Mouse (Mus musculus): ENCODE measurements around the gene Sorcs3. TPM values are rescaled to one million over a fixed set of nuclear protein-coding genes. Genes with fewer than 3 reads are reported as not detected.

Gene Sorcs3
- polyA plus RNA-seq, 1 experiment from 2014 or later: 0.06 TPM

DNA sequence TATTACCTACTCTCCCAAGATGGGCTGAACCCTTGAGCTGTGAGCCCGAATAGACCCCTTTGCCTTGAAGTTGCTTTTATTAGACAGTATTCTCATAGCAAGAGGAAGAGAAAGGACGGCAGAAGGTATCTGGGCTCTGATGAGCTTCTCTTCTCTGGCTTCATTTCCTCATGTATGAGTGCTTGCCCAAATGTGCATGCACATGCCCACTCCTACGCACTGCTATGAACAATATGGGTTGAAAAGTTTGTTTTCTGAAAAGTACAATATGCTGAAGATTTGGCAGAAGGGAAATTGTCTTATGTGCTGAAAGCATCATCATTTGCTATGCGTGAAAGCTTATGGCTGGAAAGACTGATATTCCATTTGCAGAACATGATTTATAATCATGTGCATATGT, 223.4 kb downstream of the Sorcs3 start:
- Histone ChIP-seq H3K27ac (ENCODE audit: low read depth) (no peak overlapping the region), H3K36me3 (replicated peaks; ENCODE audit: insufficient read depth, low read length) (no peaks in the 10 kb centered on the region), H3K4me2 (ENCODE audit: low read depth, low read length) (no peak overlapping the region), H3K4me1 (ENCODE audit: insufficient read depth) (no peaks in the 10 kb centered on the region), H3K27me3 (ENCODE audit: insufficient read depth, low read length) (no peaks in the 10 kb centered on the region), H3K4me3 (ENCODE audit: low read depth, low read length) (no peak overlapping the region), H3K9ac (replicated peaks) (no peak overlapping the region), H3K9me3 (ENCODE audit: low read length) (no peaks in the 10 kb centered on the region)
- TF ChIP-seq CTCF (IDR thresholded peaks at IDR 0.05; ENCODE audit: low read depth) (no peak), EP300 (IDR thresholded peaks at IDR 0.05; ENCODE audit: low read depth) (no peak)
- DNase-seq: no peak
- ATAC-seq: no peak
- WGBS (ENCODE audit: insufficient replicate concordance): 73% methylated on average over 4 of the region's 4 CpGs

DNA sequence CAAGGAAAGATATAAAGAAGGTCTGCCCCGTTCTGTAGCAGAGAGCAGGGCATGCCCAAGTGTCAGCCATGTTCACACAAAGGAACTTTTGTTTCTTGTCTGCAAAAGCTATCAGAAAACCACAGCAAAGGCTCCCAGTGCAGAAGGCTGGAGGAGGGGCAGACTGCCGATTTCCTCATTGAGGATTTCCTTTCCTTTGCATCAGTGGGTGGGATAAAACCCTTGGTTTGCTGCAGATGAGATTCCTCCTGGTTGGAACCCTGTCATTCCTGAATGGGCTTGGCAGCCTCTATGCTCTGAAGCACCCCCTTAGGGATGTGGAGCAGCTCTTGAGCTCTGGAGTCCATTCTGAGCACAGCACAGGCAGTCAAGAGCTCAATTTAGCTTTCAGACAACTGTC, 223.9 kb downstream of the Sorcs3 start:
- no peaks in the 10 kb centered on the region for H3K36me3 ChIP-seq (replicated peaks; ENCODE audit: insufficient read depth, low read length)
- 28% methylated on average over 2 of the region's 2 CpGs for WGBS (ENCODE audit: insufficient replicate concordance)
- H3K4me1 ChIP-seq (ENCODE audit: insufficient read depth): no peaks in the 10 kb centered on the region
- H3K4me2 ChIP-seq (ENCODE audit: low read depth, low read length): no peak overlapping the region
- H3K9me3 ChIP-seq (ENCODE audit: low read length): no peaks in the 10 kb centered on the region
- no peak overlapping the region for H3K4me3 ChIP-seq (ENCODE audit: low read depth, low read length)
- no peak overlapping the region for H3K27ac ChIP-seq (ENCODE audit: low read depth)
- H3K9ac ChIP-seq (replicated peaks): no peak overlapping the region
- no peak for TF ChIP-seq CTCF (IDR thresholded peaks at IDR 0.05; ENCODE audit: low read depth)
- TF ChIP-seq EP300 (IDR thresholded peaks at IDR 0.05; ENCODE audit: low read depth): no peak
- DNase-seq (no peak), ATAC-seq (no peak)
- H3K27me3 ChIP-seq (ENCODE audit: insufficient read depth, low read length): no peaks in the 10 kb centered on the region

DNA sequence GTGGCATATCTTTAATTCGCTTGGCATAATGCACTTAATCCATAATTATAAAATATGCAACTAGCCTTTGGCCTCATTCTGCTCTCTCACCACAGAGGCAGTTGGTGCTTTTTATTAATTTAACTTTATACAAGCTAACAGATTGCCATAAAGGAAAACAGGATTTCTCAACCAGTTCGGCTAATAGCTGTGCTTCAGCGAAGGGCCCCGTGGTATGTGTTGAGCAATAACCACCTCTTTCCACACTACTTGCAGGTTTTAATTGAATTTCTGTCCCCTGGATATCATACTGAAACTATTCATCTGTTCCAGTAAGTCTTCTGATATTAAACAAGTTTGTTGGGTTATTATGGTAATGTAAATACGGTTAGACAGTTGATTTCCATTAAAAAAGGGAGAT, 224.5 kb downstream of the Sorcs3 start:
- H3K9ac ChIP-seq (replicated peaks): no peak overlapping the region
- WGBS (ENCODE audit: insufficient replicate concordance): 80% methylated on average over 5 of the region's 5 CpGs

DNA sequence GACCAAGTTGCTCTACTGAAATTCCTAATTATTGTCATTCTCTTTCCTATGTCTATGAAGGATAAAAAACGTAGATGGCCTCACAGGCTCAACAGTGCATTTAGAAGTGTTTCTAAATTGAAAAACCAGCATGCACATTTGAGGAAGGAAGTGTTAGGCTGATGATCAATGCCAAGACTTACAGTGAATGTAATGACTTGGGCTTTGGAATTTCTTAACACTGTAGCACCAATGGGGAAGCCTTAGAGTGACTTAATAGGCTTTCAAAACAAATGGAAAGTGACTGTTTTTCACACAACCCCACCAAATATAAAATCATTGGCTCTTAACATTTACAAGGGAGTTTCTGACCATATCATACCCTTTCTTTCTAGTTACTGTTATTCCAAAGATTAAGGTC, 232.6 kb downstream of the Sorcs3 start:
- Histone ChIP-seq H3K4me3 (ENCODE audit: low read depth, low read length) (no peak overlapping the region), H3K4me2 (ENCODE audit: low read depth, low read length) (no peak overlapping the region), H3K4me1 (ENCODE audit: insufficient read depth) (no peaks in the 10 kb centered on the region), H3K27ac (ENCODE audit: low read depth) (no peak overlapping the region), H3K27me3 (ENCODE audit: insufficient read depth, low read length) (no peaks in the 10 kb centered on the region), H3K36me3 (replicated peaks; ENCODE audit: insufficient read depth, low read length) (no peaks in the 10 kb centered on the region), H3K9ac (replicated peaks) (no peak overlapping the region), H3K9me3 (ENCODE audit: low read length) (no peaks in the 10 kb centered on the region)
- DNase-seq (no peak), ATAC-seq (no peak)
- WGBS (ENCODE audit: insufficient replicate concordance): 52% methylated on average over 1 of the region's 1 CpGs
- TF ChIP-seq CTCF (IDR thresholded peaks at IDR 0.05; ENCODE audit: low read depth) (no peak), EP300 (IDR thresholded peaks at IDR 0.05; ENCODE audit: low read depth) (no peak)

More for the DNA sequence above, 224.5 kb downstream of the Sorcs3 start:
- Histone ChIP-seq H3K36me3 (replicated peaks; ENCODE audit: insufficient read depth, low read length) (no peaks in the 10 kb centered on the region), H3K4me1 (ENCODE audit: insufficient read depth) (no peaks in the 10 kb centered on the region), H3K9me3 (ENCODE audit: low read length) (no peaks in the 10 kb centered on the region), H3K4me2 (ENCODE audit: low read depth, low read length) (no peak overlapping the region), H3K27me3 (ENCODE audit: insufficient read depth, low read length) (no peaks in the 10 kb centered on the region), H3K27ac (ENCODE audit: low read depth) (no peak overlapping the region), H3K4me3 (ENCODE audit: low read depth, low read length) (no peak overlapping the region)
- no peak for TF ChIP-seq CTCF (IDR thresholded peaks at IDR 0.05; ENCODE audit: low read depth)
- TF ChIP-seq EP300 (IDR thresholded peaks at IDR 0.05; ENCODE audit: low read depth): no peak
- DNase-seq: no peak
- ATAC-seq: no peak

DNA sequence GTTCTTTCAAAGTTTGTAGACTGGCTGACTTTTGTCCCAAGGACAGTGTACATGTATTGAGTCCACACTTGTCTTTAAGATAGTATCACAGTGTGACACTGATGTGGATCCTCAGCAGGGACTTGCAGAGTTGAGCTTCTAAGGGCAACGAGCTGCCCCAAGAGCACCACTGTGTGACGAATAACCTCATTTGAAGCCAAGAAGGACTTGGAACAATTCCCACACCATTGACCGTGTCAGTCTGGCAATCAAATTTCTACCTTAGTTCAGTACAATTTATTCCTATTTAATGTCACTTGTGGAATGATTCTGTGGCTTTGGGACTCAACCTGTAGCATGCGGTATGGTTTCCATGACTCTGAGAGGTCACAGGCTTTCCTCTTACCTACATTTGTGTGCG, 255.3 kb downstream of the Sorcs3 start:
- TF ChIP-seq EP300 (IDR thresholded peaks at IDR 0.05; ENCODE audit: low read depth): no peak
- no peaks in the 10 kb centered on the region for H3K27me3 ChIP-seq (ENCODE audit: insufficient read depth, low read length)

DNA sequence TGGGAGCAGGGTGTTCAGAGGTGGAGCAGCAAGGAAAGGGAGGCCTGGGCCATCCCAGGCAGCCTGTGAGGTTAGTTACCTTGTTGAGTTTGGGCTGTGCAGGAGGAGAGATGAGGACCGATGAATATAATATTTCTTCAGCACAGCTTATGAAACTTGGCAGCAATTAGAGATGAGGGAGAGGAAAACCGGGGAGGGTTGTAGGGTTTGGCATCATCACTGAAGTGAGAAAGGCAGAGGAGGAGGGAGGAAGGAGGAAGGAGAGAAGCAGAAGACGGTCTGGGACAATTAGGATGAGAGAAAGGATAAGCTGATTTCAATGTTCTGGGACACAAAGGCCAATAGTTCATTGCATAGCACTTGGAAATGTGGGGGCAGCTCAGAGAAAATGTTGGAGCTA, 256.6 kb downstream of the Sorcs3 start:
- no peaks in the 10 kb centered on the region for H3K27me3 ChIP-seq (ENCODE audit: insufficient read depth, low read length)
- no peak overlapping the region for H3K4me3 ChIP-seq (ENCODE audit: low read depth, low read length)
- no peak overlapping the region for H3K9ac ChIP-seq (replicated peaks)
- 77% methylated on average over 3 of the region's 3 CpGs for WGBS (ENCODE audit: insufficient replicate concordance)
- TF ChIP-seq CTCF (IDR thresholded peaks at IDR 0.05; ENCODE audit: low read depth) (no peak), EP300 (IDR thresholded peaks at IDR 0.05; ENCODE audit: low read depth) (no peak)
- no peaks in the 10 kb centered on the region for H3K36me3 ChIP-seq (replicated peaks; ENCODE audit: insufficient read depth, low read length)
- H3K27ac ChIP-seq (ENCODE audit: low read depth): no peak overlapping the region
- ATAC-seq (no peak), DNase-seq (no peak)
- H3K4me2 ChIP-seq (ENCODE audit: low read depth, low read length): no peak overlapping the region
- H3K9me3 ChIP-seq (ENCODE audit: low read length): no peaks in the 10 kb centered on the region
- no peaks in the 10 kb centered on the region for H3K4me1 ChIP-seq (ENCODE audit: insufficient read depth)

More for the DNA sequence above, 255.3 kb downstream of the Sorcs3 start:
- no peaks in the 10 kb centered on the region for H3K9me3 ChIP-seq (ENCODE audit: low read length)
- 83% methylated on average over 5 of the region's 5 CpGs for WGBS (ENCODE audit: insufficient replicate concordance)
- no peak overlapping the region for H3K4me2 ChIP-seq (ENCODE audit: low read depth, low read length)
- H3K4me1 ChIP-seq (ENCODE audit: insufficient read depth): no peaks in the 10 kb centered on the region
- no peak overlapping the region for H3K4me3 ChIP-seq (ENCODE audit: low read depth, low read length)
- DNase-seq (no peak), ATAC-seq (no peak)
- no peaks in the 10 kb centered on the region for H3K36me3 ChIP-seq (replicated peaks; ENCODE audit: insufficient read depth, low read length)
- H3K9ac ChIP-seq (replicated peaks): no peak overlapping the region
- no peak overlapping the region for H3K27ac ChIP-seq (ENCODE audit: low read depth)

DNA sequence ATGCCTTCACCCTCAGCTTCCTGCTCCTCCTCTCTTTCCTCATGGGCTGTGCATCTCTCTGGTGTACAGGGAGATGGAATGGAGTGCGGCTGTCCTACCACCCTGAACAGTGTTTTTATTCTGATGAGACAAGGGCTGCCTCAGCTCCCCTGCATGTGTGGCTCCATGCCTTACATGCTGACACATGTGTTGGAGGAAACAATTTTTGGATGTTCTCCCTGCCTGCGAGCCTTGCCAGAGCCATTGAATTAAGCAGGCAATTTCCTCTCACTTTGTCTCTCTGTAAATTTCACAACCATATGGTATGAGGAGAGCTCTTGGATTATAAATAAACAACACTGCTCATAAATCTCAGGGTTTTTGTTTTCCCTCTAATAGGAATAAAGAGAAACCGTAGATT, 257.7 kb downstream of the Sorcs3 start:
- Histone ChIP-seq H3K4me2 (ENCODE audit: low read depth, low read length) (no peak overlapping the region), H3K9me3 (ENCODE audit: low read length) (no peaks in the 10 kb centered on the region), H3K4me1 (ENCODE audit: insufficient read depth) (no peaks in the 10 kb centered on the region), H3K9ac (replicated peaks) (no peak overlapping the region), H3K4me3 (ENCODE audit: low read depth, low read length) (no peak overlapping the region), H3K27me3 (ENCODE audit: insufficient read depth, low read length) (no peaks in the 10 kb centered on the region), H3K36me3 (replicated peaks; ENCODE audit: insufficient read depth, low read length) (no peaks in the 10 kb centered on the region), H3K27ac (ENCODE audit: low read depth) (no peak overlapping the region)
- ATAC-seq: no peak
- TF ChIP-seq EP300 (IDR thresholded peaks at IDR 0.05; ENCODE audit: low read depth) (no peak), CTCF (IDR thresholded peaks at IDR 0.05; ENCODE audit: low read depth) (no peak)
- DNase-seq: no peak
- 77% methylated on average over 3 of the region's 3 CpGs for WGBS (ENCODE audit: insufficient replicate concordance)
